Comparison of ENCODE assay signal across 13 mouse cellular contexts in genomic region chr11:86963027-86963426, GRCm38 (mm10). TPM values are rescaled to one million over a fixed set of nuclear protein-coding genes. Genes with fewer than 3 reads are reported as not detected.
DNase-seq lines count a peak whose midpoint lies in the region; ATAC-seq and TF ChIP-seq lines count a peak whose summit lies in the region.
"Had no signal": no experiment of that assay in that cellular context is flagged by ENCODE, and none has a peak within 500 bp of the region (broad histone marks: within the 10 kb centered on the region; RNA-seq: fewer than 3 reads in every experiment).

No protein-coding gene starts in this region.

- peak; percentile 24; the same call in 1 of the 2 replicates for ATAC-seq in liver, embryonic 16.5 days (ENCODE audit: low read depth)

- WGBS in heart, embryonic 10.5 days, result 10% methylated on average over 1 of the region's 1 CpGs
- WGBS in liver, embryonic 16.5 days (ENCODE audit: insufficient replicate concordance), result 12% methylated on average over 1 of the region's 1 CpGs

- no peak for TF ChIP-seq CTCF in layer of hippocampus, adult 2 months (conservative IDR thresholded peaks at IDR 0.05)

- no peak for DNase-seq in layer of hippocampus, adult 2 months (ENCODE audit: low spot score in 2 of 2)
- no peak for DNase-seq in layer of hippocampus, adult 9-11 months
- peak; percentile 15 for DNase-seq in c-Kit-positive CD71-positive TER-119-negative erythroid progenitor cells, embryonic 14.5 days (ENCODE audit: low read depth)
- DNase-seq in heart, embryonic 10.5 days (ENCODE audit: low spot score), result no peak
- DNase-seq in right cerebral cortex, postnatal 10 days (ENCODE audit: low spot score in 2 of 2), result no peak
- no peak for DNase-seq in right cerebral cortex, adult 2 months (ENCODE audit: low spot score in 2 of 2)
- DNase-seq: gastrocnemius, postnatal 10 days; kidney, adult 2 months; right cerebral cortex, adult 18-20 months; thymus, adult 18-20 months had no signal

- peaks cover 84% of the 10 kb centered on the region for H3K4me1 ChIP-seq in heart, embryonic 10.5 days
- H3K4me1 ChIP-seq in liver, embryonic 16.5 days (ENCODE audit: control insufficient read depth, low read depth, low read length), result peaks cover 42% of the 10 kb centered on the region

- no peaks in the 10 kb centered on the region for H3K9me3 ChIP-seq in heart, embryonic 10.5 days
- no peaks in the 10 kb centered on the region for H3K9me3 ChIP-seq in liver, embryonic 16.5 days (replicated peaks; ENCODE audit: control insufficient read depth, low read length)
- H3K9me3 ChIP-seq: megakaryocyte, embryonic 14.5 days; neural tube, embryonic 12.5 days had no signal

- H3K27ac ChIP-seq in layer of hippocampus, adult 2 months, result peak overlapping the region; percentile 86
- peak overlapping the region; percentile 91 for H3K27ac ChIP-seq in heart, embryonic 10.5 days
- H3K27ac ChIP-seq in liver, embryonic 16.5 days (ENCODE audit: low read length), result no peak overlapping the region
- H3K27ac ChIP-seq: neural tube, embryonic 12.5 days had no signal

- H3K4me3 ChIP-seq in layer of hippocampus, adult 2 months, result no peak overlapping the region
- H3K4me3 ChIP-seq in heart, embryonic 10.5 days, result no peak overlapping the region
- no peak overlapping the region for H3K4me3 ChIP-seq in liver, embryonic 16.5 days (ENCODE audit: low read depth, low read length)
- H3K4me3 ChIP-seq: megakaryocyte, embryonic 14.5 days; neural tube, embryonic 12.5 days had no signal

- no peak overlapping the region for H3K4me2 ChIP-seq in liver, embryonic 16.5 days (ENCODE audit: low read depth, low read length)
- H3K4me2 ChIP-seq: neural tube, embryonic 12.5 days had no signal

- no peak overlapping the region for H3K9ac ChIP-seq in liver, embryonic 16.5 days (ENCODE audit: low read depth, low read length)
- H3K9ac ChIP-seq: neural tube, embryonic 12.5 days had no signal

- H3K36me3 ChIP-seq in heart, embryonic 10.5 days, result peaks cover 26% of the 10 kb centered on the region; the same call in 1 of the 2 replicates
- no peaks in the 10 kb centered on the region for H3K36me3 ChIP-seq in liver, embryonic 16.5 days (ENCODE audit: control insufficient read depth, insufficient read depth)
- H3K36me3 ChIP-seq: neural tube, embryonic 12.5 days had no signal

- no peaks in the 10 kb centered on the region for H3K27me3 ChIP-seq in heart, embryonic 10.5 days (ENCODE audit: insufficient read depth, poor library complexity, severe bottlenecking)
- H3K27me3 ChIP-seq in liver, embryonic 16.5 days (ENCODE audit: control insufficient read depth, insufficient read depth, low read depth, low read length), result no peaks in the 10 kb centered on the region
- H3K27me3 ChIP-seq: neural tube, embryonic 12.5 days had no signal

RNA-seq across cellular contexts. Expression of gene Ypel2, which starts 30.5 kb away (rescaled TPM):
- total RNA-seq in layer of hippocampus, adult 2 months (2021), result 10 to 100 TPM; 23.3 to 23.6 TPM
- polyA plus RNA-seq in heart, embryonic 10.5 days (2016; fragmentation: Nextera tagmentation; extraction: Ambion mirVana), result 13.0 and 21.5 TPM in 2 replicates
- polyA plus RNA-seq in liver, embryonic 16.5 days (2015; fragmentation: Nextera tagmentation; extraction: Ambion mirVana), result 1.8 and 2.4 TPM in 2 replicates
